Mouse (Mus musculus) intestine, embryonic 14.5 days (tissue): ENCODE measurements around the gene Ttll11. TPM values are rescaled to one million over a fixed set of nuclear protein-coding genes. Genes with fewer than 3 reads are reported as not detected.

ENCODE experiments used
- ATAC-seq: fragments of 200-750 bp; cut with Nextera tagmentation; replicated peaks from 2 replicates; pipeline ENCODE4 v1.8.0; 2017; ENCODE audit warnings: low read depth, moderate number of reproducible peaks, moderate TSS enrichment, moderate library complexity; ENCODE audit not compliant: low FRiP score, low TSS enrichment
- DNase-seq: peaks from one replicate; pipeline ENCODE4 v3.0.0-alpha.2; 2018; ENCODE audit warnings: low spot score
- H3K27ac ChIP-seq: fragments of 300-500 bp; sonication (generic); 2 replicates; pipeline ENCODE4 v1.5.1; 2014; ENCODE audit warnings: low read depth, mild to moderate bottlenecking, control low read depth
- H3K27me3 ChIP-seq: fragments of 300-500 bp; sonication (generic); replicated peaks from 2 replicates; pipeline ENCODE4 v1.6.1; 2014; ENCODE audit warnings: low read length, control low read depth; ENCODE audit not compliant: control insufficient read depth, insufficient read depth
- H3K36me3 ChIP-seq: fragments of 300-500 bp; sonication (generic); 2 replicates; pipeline ENCODE4 v1.6.1; 2014; ENCODE audit warnings: low read length, control low read depth; ENCODE audit not compliant: control insufficient read depth, insufficient read depth
- H3K4me1 ChIP-seq: fragments of 300-500 bp; sonication (generic); replicated peaks from 2 replicates; pipeline ENCODE4 v1.6.1; 2014; ENCODE audit warnings: low read length, control low read depth, mixed read lengths; ENCODE audit not compliant: control insufficient read depth, insufficient read depth
- H3K4me2 ChIP-seq: fragments of 300-500 bp; sonication (generic); 2 replicates; pipeline ENCODE4 v1.6.1; 2014; ENCODE audit warnings: low read length
- H3K4me3 ChIP-seq: fragments of 300-500 bp; sonication (generic); 2 replicates; pipeline ENCODE4 v1.5.1; 2014; ENCODE audit warnings: low read depth, low read length, control low read depth, mixed read lengths
- H3K9ac ChIP-seq: fragments of 300-500 bp; sonication (generic); 2 replicates; pipeline ENCODE4 v1.6.1; 2014; ENCODE audit warnings: mild to moderate bottlenecking, low read length
- H3K9me3 ChIP-seq: fragments of 300-500 bp; sonication (generic); 2 replicates; pipeline ENCODE4 v1.6.1; 2016; ENCODE audit warnings: low read length, control low read depth; ENCODE audit not compliant: control insufficient read depth
- WGBS: fragments of 180-500 bp; shearing (Covaris S2); extraction: QIAGEN DNeasy Blood & Tissue Kit; methylation state at CpG from one replicate; pipeline ENCODE4 v1.1.7; 2014; 5-methylcytosine and 5-hydroxymethylcytosine counted together
- polyA plus RNA-seq: library from polyadenylated mRNA; unstranded; fragments of >200 nt; fragmentation: Nextera tagmentation; extraction: Ambion mirVana; gene quantifications from 2 replicates; pipeline ENCODE4 v1.2.1, GENCODE M21; 2014

Gene Ttll11
- polyA plus RNA-seq, 1 experiment from 2014 or later = 0.92 TPM

GRCm38 (mm10) chr2:35776935-35777334 lies 202.8 kb downstream of the Ttll11 start:
- Histone ChIP-seq H3K4me3 (no peak overlapping the region), H3K4me1 (no peaks in the 10 kb centered on the region), H3K4me2 (no peak overlapping the region), H3K27ac (no peak overlapping the region), H3K9me3 (no peaks in the 10 kb centered on the region), H3K36me3 (no peaks in the 10 kb centered on the region), H3K9ac (no peak overlapping the region), H3K27me3 (no peaks in the 10 kb centered on the region)
- no peak for DNase-seq
- 83% methylated on average over 9 of the region's 9 CpGs for WGBS
- ATAC-seq = no peak

- DNase-seq = no peak
- no peaks in the 10 kb centered on the region for H3K27me3 ChIP-seq
- 41% methylated on average over 5 of the region's 5 CpGs for WGBS
Measured at GRCm38 (mm10) chr2:35775651-35776055, 204.1 kb downstream of the Ttll11 start.

GRCm38 (mm10) chr2:35770541-35770940 lies 209.2 kb downstream of the Ttll11 start:
- WGBS = 81% methylated on average over 2 of the region's 2 CpGs
- no peaks in the 10 kb centered on the region for H3K27me3 ChIP-seq
- H3K4me3 ChIP-seq = no peak overlapping the region
- H3K36me3 ChIP-seq = no peaks in the 10 kb centered on the region
- H3K9me3 ChIP-seq = no peaks in the 10 kb centered on the region
- ATAC-seq = no peak
- H3K4me1 ChIP-seq = no peaks in the 10 kb centered on the region
- no peak overlapping the region for H3K4me2 ChIP-seq
- no peak overlapping the region for H3K27ac ChIP-seq
- no peak for DNase-seq
- no peak overlapping the region for H3K9ac ChIP-seq

More at GRCm38 (mm10) chr2:35775651-35776055, 204.1 kb downstream of the Ttll11 start:
- Histone ChIP-seq H3K4me3 (no peak overlapping the region), H3K9me3 (no peaks in the 10 kb centered on the region), H3K4me1 (no peaks in the 10 kb centered on the region), H3K9ac (no peak overlapping the region), H3K27ac (no peak overlapping the region), H3K4me2 (no peak overlapping the region), H3K36me3 (no peaks in the 10 kb centered on the region)
- ATAC-seq = no peak

GRCm38 (mm10) chr2:35769398-35769797 lies 210.3 kb downstream of the Ttll11 start:
- Histone ChIP-seq H3K27me3 (no peaks in the 10 kb centered on the region), H3K4me3 (no peak overlapping the region), H3K27ac (no peak overlapping the region), H3K4me1 (no peaks in the 10 kb centered on the region), H3K36me3 (no peaks in the 10 kb centered on the region), H3K4me2 (no peak overlapping the region), H3K9ac (no peak overlapping the region), H3K9me3 (no peaks in the 10 kb centered on the region)
- WGBS = 92% methylated on average over 12 of the region's 12 CpGs
- no peak for ATAC-seq
- no peak for DNase-seq

- Histone ChIP-seq H3K9me3 (no peaks in the 10 kb centered on the region), H3K27me3 (no peaks in the 10 kb centered on the region), H3K36me3 (no peaks in the 10 kb centered on the region), H3K4me3 (no peak overlapping the region), H3K4me1 (no peaks in the 10 kb centered on the region), H3K9ac (no peak overlapping the region), H3K4me2 (no peak overlapping the region), H3K27ac (no peak overlapping the region)
- ATAC-seq (no peak), DNase-seq (no peak)
- WGBS = 41% methylated on average over 4 of the region's 4 CpGs
Measured at GRCm38 (mm10) chr2:35768538-35769238, 211.0 kb downstream of the Ttll11 start.

GRCm38 (mm10) chr2:35767834-35768537 lies 211.7 kb downstream of the Ttll11 start:
- no peak for DNase-seq
- no peak overlapping the region for H3K9ac ChIP-seq
- no peak overlapping the region for H3K4me2 ChIP-seq
- H3K9me3 ChIP-seq = no peaks in the 10 kb centered on the region
- no peak overlapping the region for H3K27ac ChIP-seq
- no peak overlapping the region for H3K4me3 ChIP-seq
- 43% methylated on average over 14 of the region's 14 CpGs for WGBS
- no peaks in the 10 kb centered on the region for H3K36me3 ChIP-seq
- no peaks in the 10 kb centered on the region for H3K4me1 ChIP-seq
- ATAC-seq = no peak
- H3K27me3 ChIP-seq = no peaks in the 10 kb centered on the region

GRCm38 (mm10) chr2:35764328-35764727 lies 215.4 kb downstream of the Ttll11 start:
- Histone ChIP-seq H3K4me1 (no peaks in the 10 kb centered on the region), H3K27ac (no peak overlapping the region), H3K27me3 (no peaks in the 10 kb centered on the region), H3K9ac (no peak overlapping the region), H3K4me3 (no peak overlapping the region), H3K9me3 (no peaks in the 10 kb centered on the region), H3K36me3 (no peaks in the 10 kb centered on the region), H3K4me2 (no peak overlapping the region)
- ATAC-seq (no peak), DNase-seq (no peak)
- WGBS = 50% methylated on average over 8 of the region's 8 CpGs

- H3K4me2 ChIP-seq = no peak overlapping the region
Measured at GRCm38 (mm10) chr2:35763818-35764217, 215.9 kb downstream of the Ttll11 start.

GRCm38 (mm10) chr2:35761458-35761857 lies 218.3 kb downstream of the Ttll11 start:
- Histone ChIP-seq H3K27me3 (no peaks in the 10 kb centered on the region), H3K36me3 (no peaks in the 10 kb centered on the region), H3K9ac (no peak overlapping the region), H3K4me3 (no peak overlapping the region), H3K27ac (no peak overlapping the region), H3K4me1 (no peaks in the 10 kb centered on the region), H3K9me3 (no peaks in the 10 kb centered on the region), H3K4me2 (no peak overlapping the region)
- WGBS = 85% methylated on average over 5 of the region's 5 CpGs
- ATAC-seq (no peak), DNase-seq (no peak)

More at GRCm38 (mm10) chr2:35763818-35764217, 215.9 kb downstream of the Ttll11 start:
- Histone ChIP-seq H3K9ac (no peak overlapping the region), H3K9me3 (no peaks in the 10 kb centered on the region), H3K27me3 (no peaks in the 10 kb centered on the region), H3K27ac (no peak overlapping the region), H3K4me3 (no peak overlapping the region), H3K4me1 (no peaks in the 10 kb centered on the region), H3K36me3 (no peaks in the 10 kb centered on the region)
- WGBS = 86% methylated on average over 7 of the region's 7 CpGs
- no peak for ATAC-seq
- DNase-seq = no peak
